Mouse (Mus musculus): ENCODE measurements around the gene Myo1h. TPM values are rescaled to one million over a fixed set of nuclear protein-coding genes. Genes with fewer than 3 reads are reported as not detected.
A peak's percentile ranks its signal among the peaks of the same experiment; 100 is the strongest.

The Myo1h gene
- polyA plus RNA-seq, 1 experiment = 0.69 TPM

DNA sequence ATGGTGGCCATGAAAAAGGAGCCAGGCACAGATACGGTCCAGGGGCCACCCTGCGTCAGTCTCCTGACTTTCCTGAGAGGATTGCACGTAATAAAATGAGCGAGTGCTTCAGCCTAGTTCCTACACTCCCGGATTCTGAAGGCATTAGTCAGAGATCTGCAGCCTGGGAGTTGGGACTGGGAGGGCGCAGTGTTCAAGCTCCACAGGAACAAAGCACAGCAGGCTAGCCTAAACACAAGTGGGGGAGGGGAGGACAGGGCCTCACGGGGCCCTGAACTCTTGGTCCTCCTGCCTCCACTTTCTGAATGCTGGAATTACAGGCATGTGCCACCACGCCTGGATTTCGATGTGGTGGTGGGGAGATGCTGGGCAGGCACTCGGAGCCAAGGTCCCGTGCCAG is 83.6 kb downstream of the Myo1h start:
- TF ChIP-seq CTCF (IDR thresholded peaks at IDR 0.05; ENCODE audit: borderline replicate concordance, insufficient read depth, low read depth, low read length) (no peak), POLR2A (IDR thresholded peaks at IDR 0.05; ENCODE audit: borderline replicate concordance, insufficient read depth, low read length) (no peak)
- 60% methylated on average over 11 of the region's 11 CpGs for WGBS
- no peak for DNase-seq
- Histone ChIP-seq H3K27ac (ENCODE audit: insufficient read depth, low read length) (no peak overlapping the region), H3K4me3 (replicated peaks; ENCODE audit: insufficient read depth, low read depth, low read length) (no peak overlapping the region), H3K27me3 (ENCODE audit: control insufficient read depth, insufficient read depth, low read length) (no peaks in the 10 kb centered on the region), H3K4me1 (ENCODE audit: control insufficient read depth, insufficient read depth, low read length) (no peaks in the 10 kb centered on the region)

DNA sequence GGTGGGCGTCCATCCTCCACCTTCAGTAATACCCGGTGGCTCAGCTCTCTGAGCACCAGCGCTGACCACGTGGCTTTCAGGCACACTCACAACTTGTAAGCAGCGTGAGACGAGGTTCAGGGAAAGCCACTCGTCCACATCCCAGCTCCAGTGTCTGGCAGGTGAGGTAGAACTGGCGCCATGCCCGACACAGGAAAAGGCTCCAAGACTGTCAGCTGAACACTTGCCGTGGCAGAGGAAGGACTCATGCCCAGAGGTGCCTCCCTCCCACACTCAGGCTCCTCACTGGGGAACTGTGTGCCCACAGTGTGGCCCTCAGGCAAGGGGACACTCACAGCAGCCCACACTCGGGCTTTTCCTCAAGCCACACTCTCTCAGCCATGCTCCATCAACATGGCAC is 84.2 kb downstream of the Myo1h start:
- no peak overlapping the region for H3K27ac ChIP-seq (ENCODE audit: insufficient read depth, low read length)
- WGBS = 42% methylated on average over 11 of the region's 11 CpGs

DNA sequence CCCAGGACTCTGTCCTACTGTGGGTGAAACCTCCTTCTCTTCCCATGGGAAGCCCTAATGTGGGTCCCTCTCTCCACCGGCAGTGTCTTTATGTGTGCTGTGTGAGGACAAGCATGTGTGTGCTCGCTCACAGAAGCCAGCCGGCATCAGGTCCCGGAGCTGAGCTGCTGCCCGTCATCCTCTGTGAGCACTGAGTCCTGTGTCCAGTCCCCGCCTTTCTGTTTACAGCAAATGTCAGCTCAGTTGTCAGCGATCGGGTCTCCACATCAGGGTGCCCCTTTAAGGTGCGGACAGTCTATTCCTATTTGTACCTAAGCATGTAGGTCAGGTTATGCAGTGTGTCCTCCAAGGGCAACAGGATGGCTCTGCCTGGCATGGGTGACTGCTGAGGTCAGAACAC is 84.6 kb downstream of the Myo1h start:
- no peak for DNase-seq
- H3K4me3 ChIP-seq (replicated peaks; ENCODE audit: insufficient read depth, low read depth, low read length) = no peak overlapping the region
- H3K4me1 ChIP-seq (ENCODE audit: control insufficient read depth, insufficient read depth, low read length) = no peaks in the 10 kb centered on the region
- H3K27me3 ChIP-seq (ENCODE audit: control insufficient read depth, insufficient read depth, low read length) = no peaks in the 10 kb centered on the region
- 90% methylated on average over 9 of the region's 9 CpGs for WGBS
- TF ChIP-seq POLR2A (IDR thresholded peaks at IDR 0.05; ENCODE audit: borderline replicate concordance, insufficient read depth, low read length) (no peak), CTCF (IDR thresholded peaks at IDR 0.05; ENCODE audit: borderline replicate concordance, insufficient read depth, low read depth, low read length) (no peak)
- no peak overlapping the region for H3K27ac ChIP-seq (ENCODE audit: insufficient read depth, low read length)

More for the DNA sequence above, 84.2 kb downstream of the Myo1h start:
- no peaks in the 10 kb centered on the region for H3K27me3 ChIP-seq (ENCODE audit: control insufficient read depth, insufficient read depth, low read length)
- H3K4me3 ChIP-seq (replicated peaks; ENCODE audit: insufficient read depth, low read depth, low read length) = no peak overlapping the region
- DNase-seq = peak; percentile 29 to 42
- H3K4me1 ChIP-seq (ENCODE audit: control insufficient read depth, insufficient read depth, low read length) = no peaks in the 10 kb centered on the region
- TF ChIP-seq CTCF (IDR thresholded peaks at IDR 0.05; ENCODE audit: borderline replicate concordance, insufficient read depth, low read depth, low read length) (no peak), POLR2A (IDR thresholded peaks at IDR 0.05; ENCODE audit: borderline replicate concordance, insufficient read depth, low read length) (no peak)

DNA sequence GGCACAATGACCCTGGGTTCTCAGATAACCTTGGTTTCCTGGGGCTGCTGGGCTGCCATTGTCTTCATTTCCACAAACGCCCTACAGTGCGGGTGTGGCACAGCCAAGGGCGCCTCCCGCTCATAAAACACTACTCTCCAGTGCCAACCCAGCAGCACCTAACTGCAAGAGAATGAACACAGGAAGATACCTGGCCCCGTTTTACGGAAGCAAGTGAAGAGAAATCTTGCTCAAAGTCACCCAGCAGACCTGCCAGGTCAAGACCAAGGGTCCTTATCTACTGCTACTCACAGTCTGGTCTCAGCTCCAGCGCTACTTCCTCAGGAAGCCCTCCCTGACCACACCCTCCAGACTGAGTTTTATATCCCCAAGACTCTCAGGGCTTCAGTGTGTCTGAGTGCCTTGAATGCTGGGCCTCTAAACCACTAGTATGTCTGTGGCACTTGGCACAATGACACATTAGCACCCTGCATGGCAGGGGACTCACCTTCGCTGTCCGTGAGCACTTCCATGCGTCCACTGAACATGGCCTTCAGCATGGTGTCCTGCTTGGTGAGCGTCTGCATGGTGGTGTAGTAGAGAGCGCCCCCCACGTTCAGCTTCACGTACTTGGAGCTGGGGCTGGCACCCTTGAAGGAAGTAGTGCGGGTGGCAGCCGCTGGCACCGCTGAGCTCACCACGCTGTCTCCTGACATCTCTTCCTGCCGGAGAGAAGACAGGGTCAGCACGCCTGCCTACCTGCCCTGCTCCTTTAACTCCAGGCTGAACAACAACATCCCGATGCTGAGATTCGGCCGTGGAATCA is 85.6 kb downstream of the Myo1h start:
- WGBS = 90% methylated on average over 23 of the region's 23 CpGs
- H3K4me1 ChIP-seq (ENCODE audit: control insufficient read depth, insufficient read depth, low read length) = peaks cover 2% of the 10 kb centered on the region; the same call in 1 of the 2 replicates
- H3K27me3 ChIP-seq (ENCODE audit: control insufficient read depth, insufficient read depth, low read length) = no peaks in the 10 kb centered on the region
- H3K27ac ChIP-seq (ENCODE audit: insufficient read depth, low read length) = no peak overlapping the region
- H3K4me3 ChIP-seq (replicated peaks; ENCODE audit: insufficient read depth, low read depth, low read length) = no peak overlapping the region
- DNase-seq = no peak
- TF ChIP-seq POLR2A (IDR thresholded peaks at IDR 0.05; ENCODE audit: borderline replicate concordance, insufficient read depth, low read length) (no peak), CTCF (IDR thresholded peaks at IDR 0.05; ENCODE audit: borderline replicate concordance, insufficient read depth, low read depth, low read length) (no peak)

DNA sequence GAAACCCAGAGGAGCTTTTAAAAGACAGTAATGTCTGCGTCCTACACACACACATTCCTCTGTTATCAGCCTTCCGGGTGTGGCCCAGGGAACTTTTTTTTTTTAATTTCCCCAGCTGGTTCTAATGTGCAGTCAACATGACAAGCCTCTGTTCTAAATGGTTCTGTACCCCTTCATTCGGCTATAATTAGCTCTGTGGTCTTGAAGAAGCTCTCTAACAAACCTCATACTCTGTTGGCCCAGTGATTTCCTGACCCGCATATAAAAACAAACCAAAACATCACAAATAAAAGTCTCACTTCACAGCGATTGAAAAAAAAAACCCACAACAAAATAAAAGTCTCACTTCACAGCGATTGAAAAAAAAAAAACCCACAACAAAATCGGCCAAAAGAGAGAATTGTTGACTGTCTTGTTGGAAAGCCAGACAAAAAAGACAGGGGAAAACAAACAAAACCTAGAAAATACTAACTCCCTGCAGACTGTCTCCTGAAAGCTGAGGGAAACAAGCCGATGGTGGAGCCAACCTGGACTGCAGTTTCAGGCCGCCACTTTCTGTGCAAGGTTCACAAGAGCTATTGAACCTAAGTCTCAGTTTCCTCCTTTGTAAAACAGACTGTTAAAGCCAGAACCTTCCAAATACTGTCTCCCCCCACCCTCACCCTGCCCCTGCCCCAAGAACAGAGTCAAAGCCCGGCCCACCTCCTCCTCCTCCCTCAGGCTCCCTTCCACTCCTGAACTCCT is 89.4 kb downstream of the Myo1h start:
- no peak overlapping the region for H3K4me3 ChIP-seq (replicated peaks; ENCODE audit: insufficient read depth, low read depth, low read length)
- H3K27ac ChIP-seq (ENCODE audit: insufficient read depth, low read length) = no peak overlapping the region
- H3K27me3 ChIP-seq (ENCODE audit: control insufficient read depth, insufficient read depth, low read length) = no peaks in the 10 kb centered on the region
- WGBS = 68% methylated on average over 10 of the region's 10 CpGs
- DNase-seq = no peak
- TF ChIP-seq CTCF (IDR thresholded peaks at IDR 0.05; ENCODE audit: borderline replicate concordance, insufficient read depth, low read depth, low read length) = no peak
- TF ChIP-seq POLR2A (IDR thresholded peaks at IDR 0.05; ENCODE audit: borderline replicate concordance, insufficient read depth, low read length) = no peak
- H3K4me1 ChIP-seq (ENCODE audit: control insufficient read depth, insufficient read depth, low read length) = peaks cover 5% of the 10 kb centered on the region; the same call in 1 of the 2 replicates

DNA sequence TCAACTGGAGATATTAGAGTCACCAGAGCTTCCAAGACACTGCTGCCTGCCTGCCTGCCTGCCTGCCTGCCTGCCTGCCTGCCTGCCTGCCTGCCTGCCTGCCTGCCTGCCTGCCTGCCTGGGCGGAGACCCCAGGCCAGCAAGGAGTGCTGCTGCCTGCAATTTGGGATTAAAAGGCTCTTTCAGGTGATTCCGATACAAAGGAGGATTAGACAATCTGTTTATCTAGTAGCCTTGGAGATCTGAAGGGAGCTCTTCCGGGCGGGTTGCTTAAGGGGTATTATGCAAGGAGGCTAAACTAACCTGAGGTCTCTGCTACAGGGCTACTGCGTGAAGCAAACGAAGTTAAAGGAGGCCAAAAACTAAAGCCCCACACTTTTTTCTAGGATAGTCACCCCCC is 90.0 kb downstream of the Myo1h start:
- Histone ChIP-seq H3K4me3 (replicated peaks; ENCODE audit: insufficient read depth, low read depth, low read length) (no peak overlapping the region), H3K27ac (ENCODE audit: insufficient read depth, low read length) (no peak overlapping the region), H3K4me1 (ENCODE audit: control insufficient read depth, insufficient read depth, low read length) (peaks cover 5% of the 10 kb centered on the region; the same call in 1 of the 2 replicates), H3K27me3 (ENCODE audit: control insufficient read depth, insufficient read depth, low read length) (no peaks in the 10 kb centered on the region)
- 70% methylated on average over 6 of the region's 6 CpGs for WGBS
- DNase-seq = no peak
- TF ChIP-seq POLR2A (IDR thresholded peaks at IDR 0.05; ENCODE audit: borderline replicate concordance, insufficient read depth, low read length) = no peak
- TF ChIP-seq CTCF (IDR thresholded peaks at IDR 0.05; ENCODE audit: borderline replicate concordance, insufficient read depth, low read depth, low read length) = no peak

DNA sequence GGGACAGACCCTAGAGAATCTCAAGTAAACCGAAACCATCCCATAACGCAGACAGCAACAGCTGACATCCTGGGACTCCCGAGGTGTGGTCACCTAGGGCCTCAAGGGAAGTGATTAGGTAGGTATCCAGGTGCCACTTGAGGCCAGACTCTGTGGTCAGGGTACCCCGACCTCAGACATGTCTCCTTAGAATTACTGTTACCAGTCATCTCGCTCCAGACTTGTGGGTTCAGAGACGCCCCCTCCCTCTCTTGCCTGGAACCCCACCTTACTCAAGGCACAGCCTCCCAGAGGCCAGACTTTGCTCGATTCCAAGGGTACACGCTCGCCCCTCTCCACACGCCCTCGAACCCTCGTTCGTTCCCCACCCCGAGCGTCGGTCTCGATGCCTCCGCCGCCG is 90.8 kb downstream of the Myo1h start:
- Histone ChIP-seq H3K4me1 (ENCODE audit: control insufficient read depth, insufficient read depth, low read length) (peaks cover 5% of the 10 kb centered on the region; the same call in 1 of the 2 replicates), H3K27me3 (ENCODE audit: control insufficient read depth, insufficient read depth, low read length) (no peaks in the 10 kb centered on the region), H3K27ac (ENCODE audit: insufficient read depth, low read length) (peak overlapping the region; percentile 54; the same call in 1 of the 2 replicates), H3K4me3 (replicated peaks; ENCODE audit: insufficient read depth, low read depth, low read length) (peak overlapping the region; percentile 95)
- DNase-seq = peak in 1 of 2 experiments; percentile 12
- 2% methylated on average over 20 of the region's 20 CpGs for WGBS
- TF ChIP-seq CTCF (IDR thresholded peaks at IDR 0.05; ENCODE audit: borderline replicate concordance, insufficient read depth, low read depth, low read length) = no peak

All from cerebellum, adult 2 months (tissue).